ENCODE assay signal across 29 mouse cellular contexts in genomic region chr5:29864994-29865393, GRCm38 (mm10).
DNase-seq lines count a peak whose midpoint lies in the region; ATAC-seq lines count a peak whose summit lies in the region.
"Had no signal": no experiment of that assay in that cellular context is flagged by ENCODE, and none has a peak within 500 bp of the region (broad histone marks: within the 10 kb centered on the region; RNA-seq: fewer than 3 reads in every experiment).

No protein-coding gene starts in this region.

- no peak overlapping the region for H3K9ac ChIP-seq in embryonic facial prominence, embryonic 14.5 days (ENCODE audit: low read depth, low read length)
- no peak overlapping the region for H3K9ac ChIP-seq in heart, embryonic 11.5 days (ENCODE audit: low read depth, low read length)
- no peak overlapping the region for H3K9ac ChIP-seq in heart, embryonic 16.5 days (ENCODE audit: low read length)
- no peak overlapping the region for H3K9ac ChIP-seq in hindbrain, embryonic 11.5 days (ENCODE audit: low read depth, low read length)
- H3K9ac ChIP-seq: embryonic facial prominence, embryonic 12.5 days; kidney, embryonic 15.5 days; liver, embryonic 14.5 days; neural tube, embryonic 15.5 days; stomach, embryonic 15.5 days had no signal

- no peaks in the 10 kb centered on the region for H3K36me3 ChIP-seq in embryonic facial prominence, embryonic 14.5 days (ENCODE audit: control insufficient read depth, insufficient read depth, low read length)
- no peaks in the 10 kb centered on the region for H3K36me3 ChIP-seq in embryonic facial prominence, embryonic 10.5 days (replicated peaks)
- H3K36me3 ChIP-seq in heart, embryonic 11.5 days (ENCODE audit: control insufficient read depth, insufficient read depth, low read length), result no peaks in the 10 kb centered on the region
- no peaks in the 10 kb centered on the region for H3K36me3 ChIP-seq in heart, embryonic 10.5 days
- H3K36me3 ChIP-seq in heart, embryonic 16.5 days (ENCODE audit: control insufficient read depth, insufficient read depth), result no peaks in the 10 kb centered on the region
- no peaks in the 10 kb centered on the region for H3K36me3 ChIP-seq in hindbrain, embryonic 11.5 days (ENCODE audit: control insufficient read depth, insufficient read depth, low read length)
- H3K36me3 ChIP-seq: embryonic facial prominence, embryonic 12.5 days; hindbrain, embryonic 10.5 days; kidney, embryonic 15.5 days; neural tube, embryonic 15.5 days; stomach, embryonic 15.5 days had no signal

- no peak overlapping the region for H3K4me2 ChIP-seq in embryonic facial prominence, embryonic 14.5 days (ENCODE audit: low read depth, low read length)
- H3K4me2 ChIP-seq in heart, embryonic 11.5 days, result no peak overlapping the region
- no peak overlapping the region for H3K4me2 ChIP-seq in heart, embryonic 16.5 days (ENCODE audit: low read depth, low read length)
- H3K4me2 ChIP-seq in hindbrain, embryonic 11.5 days (replicated peaks; ENCODE audit: low read depth, low read length), result no peak overlapping the region
- H3K4me2 ChIP-seq: embryonic facial prominence, embryonic 12.5 days; kidney, embryonic 15.5 days; neural tube, embryonic 15.5 days; stomach, embryonic 15.5 days had no signal

- WGBS in embryonic facial prominence, embryonic 14.5 days, result 69% methylated on average over 4 of the region's 4 CpGs
- 70% methylated on average over 4 of the region's 4 CpGs for WGBS in embryonic facial prominence, embryonic 10.5 days
- WGBS in heart, embryonic 11.5 days (ENCODE audit: insufficient replicate concordance), result 52% methylated on average over 4 of the region's 4 CpGs
- WGBS in heart, embryonic 10.5 days, result 68% methylated on average over 4 of the region's 4 CpGs
- 53% methylated on average over 4 of the region's 4 CpGs for WGBS in heart, embryonic 16.5 days
- WGBS in hindbrain, embryonic 11.5 days, result 77% methylated on average over 4 of the region's 4 CpGs

- H3K9me3 ChIP-seq in embryonic facial prominence, embryonic 14.5 days (ENCODE audit: control insufficient read depth, low read length), result no peaks in the 10 kb centered on the region
- no peaks in the 10 kb centered on the region for H3K9me3 ChIP-seq in embryonic facial prominence, embryonic 10.5 days
- no peaks in the 10 kb centered on the region for H3K9me3 ChIP-seq in heart, embryonic 11.5 days (replicated peaks; ENCODE audit: control insufficient read depth, low read length)
- H3K9me3 ChIP-seq in heart, embryonic 10.5 days, result no peaks in the 10 kb centered on the region
- no peaks in the 10 kb centered on the region for H3K9me3 ChIP-seq in heart, embryonic 16.5 days (replicated peaks; ENCODE audit: control insufficient read depth, low read length)
- no peaks in the 10 kb centered on the region for H3K9me3 ChIP-seq in hindbrain, embryonic 11.5 days (ENCODE audit: control insufficient read depth, low read length)
- H3K9me3 ChIP-seq: embryonic facial prominence, embryonic 12.5 days; hindbrain, embryonic 10.5 days; kidney, embryonic 15.5 days; neural tube, embryonic 15.5 days; stomach, embryonic 15.5 days had no signal

- H3K27me3 ChIP-seq in embryonic facial prominence, embryonic 14.5 days (replicated peaks; ENCODE audit: control insufficient read depth, insufficient read depth, low read length), result no peaks in the 10 kb centered on the region
- no peaks in the 10 kb centered on the region for H3K27me3 ChIP-seq in embryonic facial prominence, embryonic 10.5 days (replicated peaks; ENCODE audit: low read depth, poor library complexity, severe bottlenecking)
- no peaks in the 10 kb centered on the region for H3K27me3 ChIP-seq in heart, embryonic 11.5 days (ENCODE audit: control insufficient read depth, insufficient read depth, low read length)
- H3K27me3 ChIP-seq in heart, embryonic 10.5 days (ENCODE audit: insufficient read depth, poor library complexity, severe bottlenecking), result no peaks in the 10 kb centered on the region
- H3K27me3 ChIP-seq in heart, embryonic 16.5 days (ENCODE audit: control insufficient read depth, insufficient read depth, low read length), result no peaks in the 10 kb centered on the region
- H3K27me3 ChIP-seq in hindbrain, embryonic 11.5 days (ENCODE audit: control insufficient read depth, insufficient read depth, low read length), result no peaks in the 10 kb centered on the region
- H3K27me3 ChIP-seq: embryonic facial prominence, embryonic 12.5 days; kidney, embryonic 15.5 days; neural tube, embryonic 15.5 days; stomach, embryonic 15.5 days had no signal

- no peak overlapping the region for H3K4me3 ChIP-seq in embryonic facial prominence, embryonic 14.5 days (ENCODE audit: low read depth, low read length)
- H3K4me3 ChIP-seq in embryonic facial prominence, embryonic 10.5 days, result no peak overlapping the region
- no peak overlapping the region for H3K4me3 ChIP-seq in heart, embryonic 11.5 days (ENCODE audit: low read depth, low read length)
- H3K4me3 ChIP-seq in heart, embryonic 10.5 days, result no peak overlapping the region
- no peak overlapping the region for H3K4me3 ChIP-seq in heart, embryonic 16.5 days (ENCODE audit: low read length)
- no peak overlapping the region for H3K4me3 ChIP-seq in hindbrain, embryonic 11.5 days (ENCODE audit: low read depth, low read length)
- H3K4me3 ChIP-seq: embryonic facial prominence, embryonic 12.5 days; erythroblast, embryonic 14.5 days; hindbrain, embryonic 10.5 days; kidney, embryonic 15.5 days; layer of hippocampus, adult 2 months; neural tube, embryonic 15.5 days; stomach, embryonic 15.5 days had no signal

- H3K27ac ChIP-seq in embryonic facial prominence, embryonic 14.5 days (replicated peaks; ENCODE audit: low read depth, low read length), result peak overlapping the region; percentile 28; the same call in 1 of the 2 replicates
- no peak overlapping the region for H3K27ac ChIP-seq in embryonic facial prominence, embryonic 10.5 days (replicated peaks)
- H3K27ac ChIP-seq in heart, embryonic 11.5 days (ENCODE audit: low read depth, low read length), result 0 out of 2 replicates have a peak overlapping the region, but pooled peaks have one; percentile 22
- no peak overlapping the region for H3K27ac ChIP-seq in heart, embryonic 10.5 days
- H3K27ac ChIP-seq in heart, embryonic 16.5 days (ENCODE audit: low read length), result peak overlapping the region; percentile 48
- no peak overlapping the region for H3K27ac ChIP-seq in hindbrain, embryonic 11.5 days (ENCODE audit: low read depth, low read length)
- H3K27ac ChIP-seq: embryonic facial prominence, embryonic 12.5 days; hindbrain, embryonic 10.5 days; kidney, embryonic 15.5 days; layer of hippocampus, adult 2 months; liver, embryonic 14.5 days; macrophage; neural tube, embryonic 15.5 days; stomach, embryonic 15.5 days had no signal

- 0 out of 2 replicates have a peak, but pooled peaks cover 4% of the 10 kb centered on the region for H3K4me1 ChIP-seq in embryonic facial prominence, embryonic 14.5 days (ENCODE audit: control insufficient read depth, insufficient read depth, low read length)
- no peaks in the 10 kb centered on the region; the same call in 1 of the 2 replicates for H3K4me1 ChIP-seq in embryonic facial prominence, embryonic 10.5 days
- peaks cover 2% of the 10 kb centered on the region; the same call in 1 of the 2 replicates for H3K4me1 ChIP-seq in heart, embryonic 11.5 days (ENCODE audit: control insufficient read depth, insufficient read depth, low read length)
- no peaks in the 10 kb centered on the region for H3K4me1 ChIP-seq in heart, embryonic 10.5 days
- H3K4me1 ChIP-seq in heart, embryonic 16.5 days (ENCODE audit: control insufficient read depth, insufficient read depth, low read length), result peaks cover 8% of the 10 kb centered on the region
- H3K4me1 ChIP-seq in hindbrain, embryonic 11.5 days (replicated peaks; ENCODE audit: control insufficient read depth, insufficient read depth, low read length), result no peaks in the 10 kb centered on the region
- H3K4me1 ChIP-seq: embryonic facial prominence, embryonic 12.5 days; hindbrain, embryonic 10.5 days; kidney, embryonic 15.5 days; neural tube, embryonic 15.5 days; stomach, embryonic 15.5 days had no signal

- DNase-seq in embryonic facial prominence, embryonic 14.5 days (ENCODE audit: low spot score), result peak; percentile 25
- no peak for DNase-seq in embryonic facial prominence, embryonic 10.5 days (ENCODE audit: low spot score)
- DNase-seq in heart, embryonic 10.5 days (ENCODE audit: low spot score), result no peak
- peak; percentile 37 for DNase-seq in NIH3T3 (ENCODE audit: low read depth)
- no peak for DNase-seq in hindbrain, embryonic 11.5 days (ENCODE audit: low spot score)
- DNase-seq: adrenal gland, adult 2 months; cerebellum, adult 11 months; cerebellum, adult 9-10 months; cerebellum, postnatal 36 days; kidney, postnatal 36 days; left cerebral cortex, postnatal 4 days; liver; lung, adult 2 months; midbrain, embryonic 14.5 days; right cerebral cortex, postnatal 25 days had no signal

- ATAC-seq in embryonic facial prominence, embryonic 14.5 days (ENCODE audit: low read depth), result no peak
- ATAC-seq in heart, embryonic 11.5 days (replicated peaks; ENCODE audit: insufficient number of reproducible peaks, low FRiP score, low TSS enrichment), result no peak
- ATAC-seq in heart, embryonic 16.5 days (replicated peaks; ENCODE audit: extremely low read depth, insufficient read depth, low FRiP score), result 0 out of 2 replicates have a peak, but pooled peaks have one; percentile 41
- no peak for ATAC-seq in hindbrain, embryonic 11.5 days (ENCODE audit: low FRiP score)
- ATAC-seq in megakaryocyte-erythroid progenitor cell, adult 5-6 weeks (replicated peaks; ENCODE audit: low FRiP score, low TSS enrichment, poor library complexity, severe bottlenecking), result no peak
- ATAC-seq: forebrain, embryonic 16.5 days; hindbrain, embryonic 16.5 days had no signal

Comparison
In these comparisons a context has a peak if more than half of its experiments do, and no peak if none do; other contexts are left out.
1. DNase-seq: peak in embryonic facial prominence, embryonic 14.5 days (single experiment) and NIH3T3 (single experiment); none in embryonic facial prominence, embryonic 10.5 days (single experiment), heart, embryonic 10.5 days (single experiment) and hindbrain, embryonic 11.5 days (single experiment).
2. H3K27ac ChIP-seq: peak in embryonic facial prominence, embryonic 14.5 days (single experiment), heart, embryonic 11.5 days (single experiment) and heart, embryonic 16.5 days (single experiment); none in embryonic facial prominence, embryonic 10.5 days (single experiment), heart, embryonic 10.5 days (single experiment) and hindbrain, embryonic 11.5 days (single experiment).